Mouse (Mus musculus) kidney, embryonic 16.5 days (tissue): ENCODE results near the gene Rps27. TPM values are rescaled to one million over a fixed set of nuclear protein-coding genes. Genes with fewer than 3 reads are reported as not detected.

Source experiments
- ATAC-seq: fragments of 200-750 bp; cut with Nextera tagmentation; 2 replicates; pipeline ENCODE4 v1.8.0; 2017; ENCODE audit warnings: moderate TSS enrichment; ENCODE audit not compliant: low FRiP score, low TSS enrichment
- H3K27ac ChIP-seq: fragments of 300-500 bp; sonication (generic); 2 replicates; pipeline ENCODE4 v1.5.1; 2014; ENCODE audit warnings: low read length
- H3K27me3 ChIP-seq: fragments of 300-500 bp; sonication (generic); 2 replicates; pipeline ENCODE4 v1.6.1; 2014; ENCODE audit warnings: low read length, control low read depth, mixed read lengths; ENCODE audit not compliant: insufficient read depth
- H3K36me3 ChIP-seq: fragments of 300-500 bp; sonication (generic); 2 replicates; pipeline ENCODE4 v1.6.1; 2014; ENCODE audit warnings: low read length, control low read depth, mixed read lengths; ENCODE audit not compliant: insufficient read depth
- H3K4me1 ChIP-seq: fragments of 300-500 bp; sonication (generic); 2 replicates; pipeline ENCODE4 v1.6.1; 2014; ENCODE audit warnings: low read length, control low read depth, mixed read lengths; ENCODE audit not compliant: insufficient read depth
- H3K4me2 ChIP-seq: fragments of 300-500 bp; sonication (generic); replicated peaks from 2 replicates; pipeline ENCODE4 v1.6.1; 2014; ENCODE audit warnings: low read depth, low read length
- H3K4me3 ChIP-seq: fragments of 300-500 bp; sonication (generic); 2 replicates; pipeline ENCODE4 v1.5.1; 2014; ENCODE audit warnings: mild to moderate bottlenecking, low read length
- H3K9ac ChIP-seq: fragments of 300-500 bp; sonication (generic); replicated peaks from 2 replicates; pipeline ENCODE4 v1.6.1; 2014; ENCODE audit warnings: low read length
- H3K9me3 ChIP-seq: fragments of 300-500 bp; sonication (generic); 2 replicates; pipeline ENCODE4 v1.6.1; 2016; ENCODE audit warnings: low read length, control low read depth
- WGBS: fragments of 180-500 bp; shearing (Covaris S2); extraction: QIAGEN DNeasy Blood & Tissue Kit; methylation state at CpG from one replicate; pipeline ENCODE4 v1.1.7; 2014; 5-methylcytosine and 5-hydroxymethylcytosine counted together
- polyA plus RNA-seq: library from polyadenylated mRNA; unstranded; fragments of >200 nt; fragmentation: Nextera tagmentation; extraction: Ambion mirVana; gene quantifications from 2 replicates; pipeline ENCODE4 v1.2.1, GENCODE M21; 2015

The Rps27 gene
- polyA plus RNA-seq, 1 experiment from 2014 or later = 1,390 TPM

DNA sequence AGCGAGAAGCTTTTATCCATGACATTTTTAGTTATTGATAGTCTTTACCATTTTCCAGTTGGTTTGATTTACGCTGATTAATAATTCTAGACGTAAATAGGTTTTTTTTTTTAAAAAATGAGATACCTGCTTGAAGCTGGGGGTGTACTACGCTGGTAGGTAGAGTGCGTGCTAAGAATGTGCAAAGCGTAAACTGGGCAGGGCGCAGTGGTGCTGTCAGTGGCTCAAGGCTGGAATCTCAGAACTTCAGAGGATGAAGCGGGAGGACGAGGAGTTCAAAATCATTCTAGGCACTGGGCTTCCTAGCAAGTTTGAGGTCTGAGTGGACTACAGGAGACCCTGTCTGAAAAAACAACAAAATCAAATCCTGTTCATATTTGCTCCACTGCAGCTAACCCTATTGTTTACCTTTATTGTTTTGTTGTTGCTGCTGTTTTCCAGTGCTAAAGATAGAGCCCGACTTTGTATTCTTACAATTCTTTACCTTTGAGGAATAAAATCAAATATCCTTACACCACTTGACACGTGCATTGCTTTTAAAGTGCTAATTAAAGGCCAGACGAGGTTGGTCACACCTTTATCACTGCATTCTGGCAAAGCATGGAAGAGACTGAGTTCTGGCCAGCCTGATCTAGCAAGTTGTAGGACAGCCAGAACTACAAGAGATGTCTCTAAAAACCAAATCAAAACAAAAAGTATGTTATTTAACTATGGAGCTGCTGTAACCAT, 669 bp upstream of the Rps27 start:
- peak overlapping the region; percentile 70 for H3K4me2 ChIP-seq
- peaks cover 24% of the 10 kb centered on the region for H3K4me1 ChIP-seq
- no peaks in the 10 kb centered on the region for H3K9me3 ChIP-seq
- H3K4me3 ChIP-seq = peak overlapping the region; percentile 90
- H3K27me3 ChIP-seq = no peaks in the 10 kb centered on the region
- peak overlapping the region; percentile 68; the same call in 1 of the 2 replicates for H3K27ac ChIP-seq
- peak overlapping the region; percentile 91 for H3K9ac ChIP-seq
- H3K36me3 ChIP-seq = peaks cover 35% of the 10 kb centered on the region
- peak; percentile 64; the same call in 1 of the 2 replicates for ATAC-seq
- WGBS = 14% methylated on average over 12 of the region's 12 CpGs

- peak overlapping the region; percentile 90 for H3K4me3 ChIP-seq
- peak overlapping the region; percentile 91; the same call in 1 of the 2 replicates for H3K27ac ChIP-seq
These were observed 728 bp downstream of the Rps27 start for GRCm38 (mm10) chr3:90212723-90213122.

DNA sequence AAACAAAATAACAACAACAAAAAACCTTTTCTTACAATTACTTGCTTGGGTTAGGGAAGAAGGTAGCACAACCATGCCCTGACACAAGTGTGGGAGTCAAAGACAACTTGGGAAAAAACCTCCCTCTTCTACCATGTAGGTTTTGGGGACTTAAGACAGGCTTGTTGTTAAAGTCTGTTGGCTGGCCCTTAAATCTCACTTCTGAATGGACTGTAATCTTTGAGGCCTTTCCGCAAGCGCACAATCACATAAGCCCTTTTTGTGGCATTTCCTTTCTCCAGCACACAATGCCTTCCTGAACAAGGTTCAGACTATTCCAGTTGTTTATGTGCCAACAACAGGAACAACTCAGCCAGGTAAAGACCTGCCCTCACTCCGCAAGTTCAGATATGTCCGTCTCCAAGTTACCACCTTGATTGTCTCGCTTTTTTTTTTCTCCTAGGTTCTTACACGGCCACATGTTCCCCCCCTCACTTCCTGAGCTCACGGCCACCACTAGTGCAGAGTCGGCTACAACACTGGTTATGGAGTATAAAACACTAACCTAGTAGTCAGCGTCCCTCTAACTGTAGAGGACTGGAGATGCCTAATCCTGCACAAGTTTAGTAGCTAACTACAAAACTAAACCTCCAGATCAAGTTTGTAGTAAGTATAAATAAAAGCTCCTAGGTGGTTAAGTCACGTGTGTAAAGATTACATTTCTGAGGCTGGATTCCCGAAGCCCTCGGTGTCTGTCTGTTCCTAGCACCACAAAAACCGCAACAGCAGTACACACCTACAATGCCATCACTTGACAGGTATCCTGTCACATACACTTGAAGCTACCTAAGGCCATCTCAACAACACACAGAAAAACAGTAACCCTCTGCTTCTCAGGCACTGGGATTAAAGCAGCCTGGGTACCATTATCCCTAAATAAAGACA, 1.7 kb downstream of the Rps27 start:
- Histone ChIP-seq H3K4me2 (peak overlapping the region; percentile 99), H3K9ac (peak overlapping the region; percentile 91), H3K27ac (0 out of 2 replicates have a peak overlapping the region, but pooled peaks have one; percentile 5), H3K36me3 (peaks cover 56% of the 10 kb centered on the region), H3K4me3 (peak overlapping the region; percentile 90), H3K27me3 (no peaks in the 10 kb centered on the region), H3K9me3 (no peaks in the 10 kb centered on the region), H3K4me1 (peaks cover 24% of the 10 kb centered on the region)
- no peak for ATAC-seq
- 72% methylated on average over 13 of the region's 13 CpGs for WGBS

More at GRCm38 (mm10) chr3:90212723-90213122, 728 bp downstream of the Rps27 start:
- no peak for ATAC-seq
- Histone ChIP-seq H3K4me1 (peaks cover 24% of the 10 kb centered on the region), H3K9ac (peak overlapping the region; percentile 91), H3K4me2 (peak overlapping the region; percentile 99), H3K27me3 (no peaks in the 10 kb centered on the region), H3K9me3 (no peaks in the 10 kb centered on the region), H3K36me3 (peaks cover 49% of the 10 kb centered on the region)
- WGBS = 8% methylated on average over 5 of the region's 5 CpGs

DNA sequence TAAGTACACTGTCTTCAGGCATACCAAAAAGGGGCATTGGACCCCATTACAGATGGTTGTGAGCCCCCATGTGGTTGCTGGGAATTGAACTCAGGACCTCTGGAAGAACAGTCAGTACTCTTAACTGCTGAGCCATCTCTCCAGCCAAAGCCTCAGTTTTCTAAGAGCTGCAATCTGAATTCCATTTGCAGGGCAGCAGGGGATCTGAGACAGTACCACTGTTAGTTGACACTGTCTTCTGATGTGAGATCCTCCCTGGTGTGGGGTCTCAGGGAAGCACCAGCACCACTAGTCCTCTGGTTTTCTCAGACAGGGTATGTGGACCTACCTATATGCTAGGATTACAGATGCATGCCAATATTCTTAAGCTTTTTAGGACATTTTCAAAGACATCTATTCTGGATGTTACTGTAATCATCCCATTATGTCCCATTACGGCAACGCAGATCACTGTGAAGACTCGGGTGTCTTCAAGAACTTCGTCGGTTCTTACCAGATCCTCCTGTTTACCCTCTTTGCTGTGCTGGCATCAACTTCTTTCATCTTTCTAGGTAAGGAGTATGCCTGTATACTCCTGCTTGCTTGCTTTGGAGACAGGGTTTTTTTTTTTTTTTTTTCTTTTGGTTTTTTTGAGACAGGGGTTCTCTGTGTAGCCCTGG, 3.4 kb downstream of the Rps27 start:
- Histone ChIP-seq H3K27ac (no peak overlapping the region), H3K36me3 (peaks cover 56% of the 10 kb centered on the region), H3K9me3 (no peaks in the 10 kb centered on the region), H3K4me1 (peaks cover 24% of the 10 kb centered on the region), H3K4me3 (no peak overlapping the region), H3K27me3 (no peaks in the 10 kb centered on the region), H3K4me2 (no peak overlapping the region), H3K9ac (no peak overlapping the region)
- 93% methylated on average over 5 of the region's 5 CpGs for WGBS
- ATAC-seq = no peak

GRCm38 (mm10) chr3:90208662-90209061, 4.8 kb downstream of the Rps27 start:
- WGBS = 85% methylated on average over 2 of the region's 2 CpGs
- Histone ChIP-seq H3K27ac (no peak overlapping the region), H3K4me3 (no peak overlapping the region), H3K27me3 (no peaks in the 10 kb centered on the region), H3K36me3 (peaks cover 56% of the 10 kb centered on the region), H3K4me1 (peaks cover 18% of the 10 kb centered on the region), H3K9ac (no peak overlapping the region), H3K9me3 (no peaks in the 10 kb centered on the region), H3K4me2 (no peak overlapping the region)
- no peak for ATAC-seq

- no peak for ATAC-seq
- Histone ChIP-seq H3K4me1 (0 out of 2 replicates have a peak, but pooled peaks cover 2% of the 10 kb centered on the region), H3K4me3 (no peak overlapping the region), H3K27me3 (no peaks in the 10 kb centered on the region), H3K27ac (no peak overlapping the region), H3K36me3 (peaks cover 26% of the 10 kb centered on the region), H3K9ac (no peak overlapping the region), H3K4me2 (no peak overlapping the region), H3K9me3 (no peaks in the 10 kb centered on the region)
- 93% methylated on average over 2 of the region's 2 CpGs for WGBS
These were observed 8.9 kb downstream of the Rps27 start for GRCm38 (mm10) chr3:90204582-90204981.

GRCm38 (mm10) chr3:90203619-90204018, 9.8 kb downstream of the Rps27 start:
- Histone ChIP-seq H3K27me3 (no peaks in the 10 kb centered on the region), H3K9me3 (no peaks in the 10 kb centered on the region), H3K4me3 (no peak overlapping the region), H3K36me3 (peaks cover 16% of the 10 kb centered on the region), H3K4me1 (0 out of 2 replicates have a peak, but pooled peaks cover 2% of the 10 kb centered on the region), H3K27ac (no peak overlapping the region), H3K4me2 (no peak overlapping the region), H3K9ac (no peak overlapping the region)
- 63% methylated on average over 5 of the region's 5 CpGs for WGBS
- no peak for ATAC-seq

DNA sequence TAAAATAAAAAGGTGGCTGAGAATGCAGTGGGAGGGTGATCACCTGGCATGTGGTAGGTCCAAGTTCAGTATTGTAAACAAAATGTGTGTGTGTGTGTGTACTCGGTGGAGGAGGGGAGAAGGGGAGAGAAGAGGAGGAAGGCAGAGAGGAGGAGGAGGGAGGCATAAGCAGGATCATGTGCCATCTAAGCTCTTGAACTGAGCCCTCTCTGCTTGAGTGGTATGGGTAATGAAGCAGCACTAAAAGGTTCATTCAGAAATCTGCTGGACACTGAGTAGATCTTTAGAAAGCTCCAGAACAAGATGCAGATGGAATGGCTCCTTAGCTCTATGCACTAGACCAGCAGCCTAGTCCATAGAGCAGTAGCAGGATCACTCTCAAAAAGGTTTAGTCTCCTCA, 10.6 kb downstream of the Rps27 start:
- Histone ChIP-seq H3K27ac (no peak overlapping the region), H3K27me3 (no peaks in the 10 kb centered on the region), H3K4me2 (no peak overlapping the region), H3K36me3 (peaks cover 9% of the 10 kb centered on the region; the same call in 1 of the 2 replicates), H3K9ac (no peak overlapping the region), H3K9me3 (no peaks in the 10 kb centered on the region), H3K4me3 (no peak overlapping the region), H3K4me1 (0 out of 2 replicates have a peak, but pooled peaks cover 2% of the 10 kb centered on the region)
- 50% methylated on average over 1 of the region's 1 CpGs for WGBS
- ATAC-seq = peak; percentile 68

DNA sequence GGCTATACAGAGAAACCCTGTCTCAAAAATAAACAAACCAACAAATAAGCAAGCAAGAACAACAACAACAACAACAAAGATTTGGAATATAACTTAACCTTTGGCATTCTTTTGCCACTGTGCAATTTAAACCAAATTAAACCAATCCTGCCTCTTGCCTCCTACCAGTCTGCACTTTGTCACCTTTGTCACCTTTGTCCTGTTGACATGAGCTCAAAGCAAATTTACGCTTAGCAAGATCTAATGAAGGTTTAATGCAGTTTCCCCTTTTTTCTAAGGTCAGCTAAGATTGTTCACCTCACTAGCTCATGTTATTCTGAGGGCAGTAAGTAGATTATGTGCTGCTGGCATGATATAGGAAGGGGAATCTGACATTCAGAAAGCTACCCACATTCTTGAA, 15.9 kb downstream of the Rps27 start:
- WGBS = 78% methylated on average over 1 of the region's 1 CpGs
- H3K36me3 ChIP-seq = no peaks in the 10 kb centered on the region
- H3K9ac ChIP-seq = no peak overlapping the region
- H3K9me3 ChIP-seq = no peaks in the 10 kb centered on the region
- ATAC-seq = no peak
- H3K4me2 ChIP-seq = no peak overlapping the region
- H3K27me3 ChIP-seq = no peaks in the 10 kb centered on the region
- no peak overlapping the region for H3K4me3 ChIP-seq
- H3K27ac ChIP-seq = no peak overlapping the region
- no peaks in the 10 kb centered on the region for H3K4me1 ChIP-seq
